Mouse (Mus musculus): ENCODE measurements at regions not wholly inside any gene's neighbourhood (a gene's known extent, or its start where the extent isn't known, plus 50 kb on each side); places are given as distances from the start of the nearest gene placed in this dataset.

DNA sequence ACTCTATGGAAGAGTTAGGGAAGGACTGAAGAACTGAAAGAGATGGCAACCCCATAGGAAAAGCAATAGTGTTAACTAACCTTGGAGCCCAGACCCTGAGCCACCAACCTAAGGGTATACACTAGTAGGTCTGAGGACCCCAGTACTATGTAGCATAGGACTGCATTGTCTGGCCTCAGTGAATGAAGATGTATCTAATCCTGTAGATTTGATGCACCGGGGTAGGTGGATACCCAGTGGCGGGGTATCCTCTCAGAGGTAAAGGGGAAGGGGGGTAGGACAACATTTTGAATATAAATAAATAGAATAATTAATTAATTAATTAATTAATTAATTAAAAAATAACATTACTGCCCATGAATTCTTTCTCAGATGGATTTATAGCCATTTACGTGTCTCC is 387.9 kb upstream of the 4921530L21Rik start:
- no peak for DNase-seq (ENCODE audit: extremely low spot score in 1 of 2, low spot score in 1 of 2)

- no peak for DNase-seq (ENCODE audit: extremely low spot score in 1 of 2, low spot score in 1 of 2)
These were observed 387.1 kb upstream of the 4921530L21Rik start for GRCm38 (mm10) chr14:95493958-95494357.

DNA sequence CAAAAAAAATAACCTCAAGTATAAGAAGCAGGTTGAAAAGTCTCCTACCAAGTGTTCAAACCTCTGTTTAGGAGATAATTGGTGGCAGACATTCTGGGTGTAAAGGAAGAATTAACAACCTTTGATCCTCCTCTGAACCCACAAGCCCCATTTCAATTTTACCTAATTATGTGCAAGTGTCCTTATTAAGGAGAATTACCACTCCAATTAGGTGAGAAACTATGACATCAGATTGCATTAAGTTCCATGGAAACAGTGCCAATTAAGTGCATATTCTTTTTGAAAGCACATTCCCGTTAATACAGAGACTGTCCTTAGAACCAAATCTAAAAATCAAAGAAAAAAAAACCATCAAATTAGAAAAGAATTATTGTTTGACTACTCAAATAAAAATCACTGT is 366.0 kb upstream of the 4921530L21Rik start:
- DNase-seq (ENCODE audit: extremely low spot score in 1 of 2, low spot score in 1 of 2), result no peak

DNA sequence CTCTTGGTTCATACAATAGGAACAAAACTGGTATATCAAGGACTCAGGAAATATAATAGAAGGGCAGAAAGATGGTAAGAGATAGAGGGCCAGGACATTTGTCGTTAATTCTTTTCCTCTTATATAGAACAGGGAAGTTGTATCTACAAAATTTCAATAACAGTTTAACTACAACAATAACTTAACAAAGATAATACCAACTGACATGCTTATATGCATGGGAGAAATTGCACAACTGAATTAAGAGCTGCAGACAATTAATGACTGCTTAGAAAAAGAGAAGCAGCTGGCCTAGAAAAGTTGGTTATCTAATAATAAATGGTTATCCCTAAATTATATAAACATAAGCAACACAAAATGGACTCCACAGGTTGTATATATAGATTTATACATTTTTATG is 362.2 kb upstream of the 4921530L21Rik start:
- no peak for DNase-seq (ENCODE audit: extremely low spot score in 1 of 2, low spot score in 1 of 2)

DNA sequence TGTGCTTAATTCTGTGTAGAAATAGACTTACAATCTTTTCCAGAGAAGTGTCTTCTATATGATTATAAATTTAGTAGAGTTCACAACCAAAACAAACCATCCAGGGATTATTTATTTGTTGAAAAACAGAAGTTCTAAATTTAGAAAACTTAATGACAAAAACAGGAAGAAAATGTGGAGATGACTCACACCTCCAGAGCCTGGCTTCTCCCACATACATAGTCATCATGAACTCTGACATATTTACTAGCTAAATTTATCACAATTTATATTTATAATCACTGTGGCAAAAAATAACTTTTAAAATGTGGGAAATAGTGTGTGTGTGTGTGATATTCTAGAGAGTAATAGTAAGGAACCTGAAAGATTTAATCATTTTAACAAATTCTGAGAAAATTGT is 337.2 kb upstream of the 4921530L21Rik start:
- DNase-seq (ENCODE audit: extremely low spot score in 1 of 2, low spot score in 1 of 2), result no peak

DNA sequence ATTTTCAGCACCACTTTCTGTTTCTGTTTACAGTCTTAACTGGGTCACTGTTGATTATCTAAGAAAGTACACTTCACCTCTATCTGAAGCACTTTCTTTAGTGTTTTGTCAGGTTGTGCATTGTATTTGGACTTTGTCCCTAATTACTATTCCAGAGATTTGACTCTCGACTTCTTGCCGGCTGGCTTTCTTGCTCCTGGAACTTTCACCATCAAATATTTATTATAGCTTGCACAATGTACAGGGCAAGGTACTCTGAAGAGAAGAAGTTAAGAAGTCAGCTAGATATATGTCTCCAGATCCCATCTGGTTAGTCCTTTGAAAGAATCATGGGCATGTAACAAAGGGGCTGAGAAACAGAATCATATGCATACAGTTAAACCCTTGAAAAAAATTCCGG is 290.0 kb upstream of the 4921530L21Rik start:
- DNase-seq (ENCODE audit: extremely low spot score in 1 of 2, low spot score in 1 of 2), result no peak

DNA sequence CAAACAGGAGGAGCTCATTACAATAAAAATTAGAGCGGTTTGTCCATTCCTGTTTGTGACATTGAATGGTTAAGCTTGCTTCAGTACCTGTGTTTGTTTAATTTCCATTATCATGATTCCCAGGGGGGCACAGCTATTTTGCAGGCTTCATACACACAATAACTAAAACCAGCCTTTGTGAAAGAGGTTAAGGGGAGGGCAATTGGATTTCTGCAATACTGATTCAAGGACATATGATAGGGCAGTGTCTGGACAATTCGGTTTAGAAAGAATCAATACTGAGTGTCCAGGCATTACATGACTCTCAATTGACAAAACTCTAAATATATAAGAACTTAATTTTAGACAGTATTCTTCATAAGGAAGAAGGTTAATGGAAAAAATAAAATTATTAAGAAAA is 284.7 kb upstream of the 4921530L21Rik start:
- no peak for DNase-seq (ENCODE audit: extremely low spot score in 1 of 2, low spot score in 1 of 2)

- no peak for DNase-seq (ENCODE audit: extremely low spot score in 1 of 2, low spot score in 1 of 2)
These were observed 235.1 kb upstream of the 4921530L21Rik start for GRCm38 (mm10) chr14:95645980-95646379.

DNA sequence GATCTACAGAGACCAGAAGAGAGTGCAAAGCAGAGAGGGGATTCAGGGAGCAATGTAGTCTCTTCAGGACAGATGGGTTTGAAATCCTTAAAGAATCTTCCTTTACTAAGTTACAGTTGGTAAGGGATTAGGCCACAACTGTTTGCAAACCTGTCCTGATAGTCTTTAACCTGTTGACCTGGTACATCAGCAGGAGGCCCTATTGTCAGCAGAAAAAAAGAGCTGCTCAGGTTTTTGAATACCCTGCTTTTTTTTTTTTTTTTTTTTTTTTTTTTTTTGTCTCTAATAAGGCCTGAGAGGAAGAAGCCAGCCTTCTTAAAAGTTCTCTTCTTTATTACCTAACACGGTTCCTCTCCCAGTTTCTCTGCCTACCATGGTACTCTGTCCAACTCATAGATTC is 221.5 kb upstream of the 4921530L21Rik start:
- DNase-seq (ENCODE audit: extremely low spot score in 1 of 2, low spot score in 1 of 2), result no peak

GRCm38 (mm10) chr14:95660862-95661261 is 220.2 kb upstream of the 4921530L21Rik start:
- no peak for DNase-seq (ENCODE audit: extremely low spot score in 1 of 2, low spot score in 1 of 2)

- DNase-seq (ENCODE audit: extremely low spot score in 1 of 2, low spot score in 1 of 2), result no peak
These were observed 219.6 kb upstream of the 4921530L21Rik start for GRCm38 (mm10) chr14:95661416-95661815.

DNA sequence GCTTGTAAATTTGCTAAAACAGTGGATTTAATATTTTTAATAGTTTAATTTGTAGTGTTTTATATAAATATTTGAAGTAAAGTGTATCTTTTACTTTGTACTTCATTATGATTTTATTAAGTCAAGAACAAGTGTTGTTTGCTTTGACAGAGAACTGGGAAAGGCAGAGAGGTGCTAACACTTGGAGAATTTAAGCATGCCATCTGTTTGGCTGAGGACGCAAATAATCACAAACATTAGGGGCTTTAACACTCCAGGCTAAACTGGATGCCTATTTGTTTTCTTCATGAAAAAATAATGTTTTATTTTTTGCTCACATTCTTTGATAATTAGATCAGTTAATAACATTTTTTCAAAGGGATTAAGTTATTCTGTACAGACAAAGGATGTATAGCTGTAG is 193.6 kb upstream of the 4921530L21Rik start:
- DNase-seq (ENCODE audit: extremely low spot score in 1 of 2, low spot score in 1 of 2), result no peak

- peak in 1 of 2 experiments; percentile 5 for DNase-seq (ENCODE audit: extremely low spot score in 1 of 2, low spot score in 1 of 2)
These were observed 192.4 kb upstream of the 4921530L21Rik start for GRCm38 (mm10) chr14:95688611-95689010.

DNA sequence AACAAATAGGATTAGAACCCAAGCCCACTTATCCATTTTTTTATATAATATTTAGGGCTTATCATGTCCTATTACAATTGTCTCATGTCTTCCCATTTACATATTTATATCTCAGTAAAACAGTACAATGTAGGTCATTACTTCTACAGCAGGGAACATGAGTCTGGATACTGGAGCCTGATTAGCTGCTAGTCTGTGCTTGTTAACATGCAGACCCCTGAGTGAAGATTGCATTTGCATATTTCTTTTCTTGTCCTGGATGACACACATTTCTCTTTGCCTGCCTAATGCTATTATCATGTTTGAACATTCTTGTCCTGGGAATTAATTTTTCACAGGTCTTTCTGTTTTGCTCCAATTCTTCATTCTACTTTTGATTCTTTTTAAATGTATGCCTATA is 155.0 kb upstream of the 4921530L21Rik start:
- DNase-seq (ENCODE audit: extremely low spot score in 1 of 2, low spot score in 1 of 2), result no peak

GRCm38 (mm10) chr14:95775737-95776136 is 105.3 kb upstream of the 4921530L21Rik start:
- DNase-seq (ENCODE audit: extremely low spot score in 1 of 2, low spot score in 1 of 2), result no peak

GRCm38 (mm10) chr14:95777439-95777838 is 103.6 kb upstream of the 4921530L21Rik start:
- no peak for DNase-seq (ENCODE audit: extremely low spot score in 1 of 2, low spot score in 1 of 2)

Measured in layer of hippocampus, postnatal 25 days (tissue).